Mouse (Mus musculus): Measurements from ENCODE around the gene Umod.

DNA sequence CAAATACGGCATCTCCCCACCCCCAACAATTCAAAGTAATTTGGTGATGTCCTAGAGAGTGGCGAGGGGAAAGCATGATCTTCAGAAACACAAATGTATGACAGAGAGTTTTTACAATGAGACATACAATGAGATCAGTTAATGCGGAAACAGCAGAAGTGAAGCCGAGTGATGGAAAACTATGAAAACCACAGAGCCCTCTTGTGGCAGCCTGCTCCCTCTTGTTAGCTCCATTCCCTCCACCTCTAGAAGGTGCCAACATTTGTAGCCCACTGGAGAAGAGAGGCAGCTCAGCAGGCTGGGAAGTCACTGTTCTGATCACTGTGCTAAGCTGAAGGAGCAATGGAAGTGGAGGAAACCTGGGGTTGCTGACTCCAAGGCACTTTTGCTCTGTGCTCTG is 35.2 kb downstream of the Umod start:
- TF ChIP-seq CTCF (IDR thresholded peaks at IDR 0.05): no peak
- TF ChIP-seq EP300 (IDR thresholded peaks at IDR 0.05): no peak
